In the genomic region with DNA sequence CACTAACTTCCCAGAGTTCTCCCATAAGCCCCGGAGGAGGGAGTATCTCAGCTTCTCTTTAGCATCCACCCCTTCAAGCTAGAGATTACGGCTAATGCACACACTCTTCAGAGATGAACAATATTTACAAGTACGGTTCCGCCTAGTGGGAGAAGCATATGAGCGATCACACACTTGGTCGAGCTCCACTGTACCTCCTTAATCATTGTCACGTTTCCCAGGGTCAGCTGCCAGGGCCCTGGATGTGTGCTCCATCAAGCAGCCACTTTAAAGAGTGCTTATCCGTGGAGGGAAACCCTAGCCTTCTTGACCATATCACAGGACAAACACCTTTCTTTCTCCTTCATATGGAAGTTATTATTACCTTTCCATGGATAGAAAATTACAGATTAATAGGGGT, we compare ENCODE assay signal across 20 mouse cellular contexts.
DNase-seq lines count a peak whose midpoint lies in the region; ATAC-seq and TF ChIP-seq lines count a peak whose summit lies in the region.
"Had no signal": no experiment of that assay in that cellular context is flagged by ENCODE, and none has a peak within 500 bp of the region (broad histone marks: within the 10 kb centered on the region; RNA-seq: fewer than 3 reads in every experiment).

No protein-coding gene starts in this region.

- no peak overlapping the region for H3K27ac ChIP-seq in midbrain, postnatal 0 days (ENCODE audit: low read depth, low read length)
- H3K27ac ChIP-seq in midbrain, embryonic 13.5 days, result no peak overlapping the region
- no peak overlapping the region for H3K27ac ChIP-seq in embryonic facial prominence, embryonic 11.5 days (replicated peaks; ENCODE audit: low read depth, low read length)
- peak overlapping the region; percentile 81 for H3K27ac ChIP-seq in limb, embryonic 10.5 days
- no peak overlapping the region for H3K27ac ChIP-seq in heart, adult 2 months
- H3K27ac ChIP-seq: hindbrain, embryonic 15.5 days; liver, embryonic 14.5 days; neural tube, embryonic 13.5 days; stomach, embryonic 15.5 days had no signal

- TF ChIP-seq EP300 in heart, adult 2 months (IDR thresholded peaks at IDR 0.05; ENCODE audit: insufficient read depth, low read depth, low read length), result no peak

- 85% methylated on average over 8 of the region's 8 CpGs for WGBS in midbrain, postnatal 0 days
- 79% methylated on average over 8 of the region's 8 CpGs for WGBS in midbrain, embryonic 13.5 days
- WGBS in embryonic facial prominence, embryonic 11.5 days, result 43% methylated on average over 8 of the region's 8 CpGs
- WGBS in limb, embryonic 10.5 days, result 21% methylated on average over 8 of the region's 8 CpGs
- WGBS in heart, adult 2 months, result 77% methylated on average over 8 of the region's 8 CpGs

- ATAC-seq in midbrain, postnatal 0 days (ENCODE audit: low FRiP score), result no peak
- ATAC-seq in midbrain, embryonic 13.5 days, result no peak
- ATAC-seq in embryonic facial prominence, embryonic 11.5 days (replicated peaks; ENCODE audit: insufficient number of reproducible peaks, low FRiP score, low TSS enrichment, low read depth), result 0 out of 2 replicates have a peak, but pooled peaks have one; percentile 46
- ATAC-seq: forebrain, postnatal 0 days; intestine, postnatal 0 days had no signal

- H3K27me3 ChIP-seq in midbrain, postnatal 0 days (ENCODE audit: insufficient read depth, low read length), result no peaks in the 10 kb centered on the region
- no peaks in the 10 kb centered on the region for H3K27me3 ChIP-seq in midbrain, embryonic 13.5 days
- H3K27me3 ChIP-seq in embryonic facial prominence, embryonic 11.5 days (ENCODE audit: control insufficient read depth, insufficient read depth, low read length), result no peaks in the 10 kb centered on the region
- no peaks in the 10 kb centered on the region for H3K27me3 ChIP-seq in limb, embryonic 10.5 days (ENCODE audit: low read depth, poor library complexity, severe bottlenecking)
- no peaks in the 10 kb centered on the region for H3K27me3 ChIP-seq in heart, adult 2 months (ENCODE audit: control insufficient read depth, insufficient read depth, low read length)
- H3K27me3 ChIP-seq: hindbrain, embryonic 15.5 days; stomach, embryonic 15.5 days had no signal

- no peaks in the 10 kb centered on the region for H3K9me3 ChIP-seq in midbrain, postnatal 0 days (ENCODE audit: low read length)
- no peaks in the 10 kb centered on the region for H3K9me3 ChIP-seq in midbrain, embryonic 13.5 days
- H3K9me3 ChIP-seq in embryonic facial prominence, embryonic 11.5 days (replicated peaks; ENCODE audit: control insufficient read depth, low read length), result no peaks in the 10 kb centered on the region
- no peaks in the 10 kb centered on the region for H3K9me3 ChIP-seq in limb, embryonic 10.5 days (replicated peaks)
- H3K9me3 ChIP-seq: heart, embryonic 12.5 days; hindbrain, embryonic 15.5 days; neural tube, embryonic 13.5 days; stomach, embryonic 15.5 days had no signal

- no peak overlapping the region for H3K4me2 ChIP-seq in midbrain, postnatal 0 days (ENCODE audit: low read depth, low read length, poor library complexity, severe bottlenecking)
- no peak overlapping the region for H3K4me2 ChIP-seq in midbrain, embryonic 13.5 days (replicated peaks)
- H3K4me2 ChIP-seq in embryonic facial prominence, embryonic 11.5 days (ENCODE audit: low read depth, low read length), result no peak overlapping the region
- H3K4me2 ChIP-seq: hindbrain, embryonic 15.5 days; midbrain, embryonic 11.5 days; stomach, embryonic 15.5 days had no signal

- no peak overlapping the region for H3K4me3 ChIP-seq in midbrain, postnatal 0 days (ENCODE audit: low read depth, low read length)
- H3K4me3 ChIP-seq in midbrain, embryonic 13.5 days (replicated peaks), result no peak overlapping the region
- no peak overlapping the region for H3K4me3 ChIP-seq in embryonic facial prominence, embryonic 11.5 days (ENCODE audit: low read depth, low read length)
- peak overlapping the region; percentile 39 for H3K4me3 ChIP-seq in limb, embryonic 10.5 days
- H3K4me3 ChIP-seq in heart, adult 2 months, result no peak overlapping the region
- H3K4me3 ChIP-seq: heart, embryonic 12.5 days; hindbrain, embryonic 15.5 days; neural tube, embryonic 13.5 days; stomach, embryonic 15.5 days had no signal

- H3K36me3 ChIP-seq in midbrain, postnatal 0 days (ENCODE audit: insufficient read depth, low read length), result no peaks in the 10 kb centered on the region
- H3K36me3 ChIP-seq in midbrain, embryonic 13.5 days, result no peaks in the 10 kb centered on the region
- H3K36me3 ChIP-seq in embryonic facial prominence, embryonic 11.5 days (replicated peaks; ENCODE audit: control insufficient read depth, insufficient read depth, low read depth, low read length), result no peaks in the 10 kb centered on the region
- H3K36me3 ChIP-seq in limb, embryonic 10.5 days, result no peaks in the 10 kb centered on the region
- H3K36me3 ChIP-seq in heart, adult 2 months (ENCODE audit: control insufficient read depth, insufficient read depth, low read length), result no peaks in the 10 kb centered on the region
- H3K36me3 ChIP-seq: heart, embryonic 12.5 days; hindbrain, embryonic 15.5 days; neural tube, embryonic 13.5 days; stomach, embryonic 15.5 days had no signal

- TF ChIP-seq POLR2A in heart, adult 2 months (IDR thresholded peaks at IDR 0.05; ENCODE audit: insufficient read depth, low read depth, low read length), result no peak

- no peak overlapping the region for H3K9ac ChIP-seq in midbrain, postnatal 0 days (replicated peaks; ENCODE audit: low read length, poor library complexity, severe bottlenecking)
- no peak overlapping the region for H3K9ac ChIP-seq in midbrain, embryonic 13.5 days (replicated peaks)
- no peak overlapping the region for H3K9ac ChIP-seq in embryonic facial prominence, embryonic 11.5 days (replicated peaks; ENCODE audit: low read length)
- no peak overlapping the region for H3K9ac ChIP-seq in heart, adult 2 months (ENCODE audit: low read depth, low read length)
- H3K9ac ChIP-seq: forebrain, postnatal 0 days; heart, embryonic 12.5 days; hindbrain, embryonic 15.5 days; liver, embryonic 14.5 days; stomach, embryonic 15.5 days had no signal

- H3K4me1 ChIP-seq in midbrain, postnatal 0 days (ENCODE audit: insufficient read depth, low read length), result no peaks in the 10 kb centered on the region
- peaks cover 6% of the 10 kb centered on the region; the same call in 1 of the 2 replicates for H3K4me1 ChIP-seq in midbrain, embryonic 13.5 days (replicated peaks)
- H3K4me1 ChIP-seq in embryonic facial prominence, embryonic 11.5 days (ENCODE audit: control insufficient read depth, insufficient read depth, low read length), result no peaks in the 10 kb centered on the region
- H3K4me1 ChIP-seq in limb, embryonic 10.5 days, result peaks cover 49% of the 10 kb centered on the region
- no peaks in the 10 kb centered on the region for H3K4me1 ChIP-seq in heart, adult 2 months (ENCODE audit: control insufficient read depth, insufficient read depth, low read length)
- H3K4me1 ChIP-seq: heart, embryonic 12.5 days had no signal

- peak; percentile 34 for DNase-seq in midbrain, postnatal 0 days (ENCODE audit: low spot score)
- peak; percentile 58 for DNase-seq in embryonic facial prominence, embryonic 11.5 days (ENCODE audit: low spot score)
- peak; percentile 61 for DNase-seq in limb, embryonic 10.5 days (ENCODE audit: low spot score)
- DNase-seq in heart, adult 2 months, result no peak
- no peak for DNase-seq in adrenal gland, adult 2 months
- no peak for DNase-seq in cerebellum, postnatal 14 days
- DNase-seq: adrenal gland, adult 8-10 months; cerebellum, adult 9-10 months; forebrain, postnatal 0 days; heart, postnatal 14 days; kidney, postnatal 14 days; thymus, adult 18-20 months had no signal

- no peak for TF ChIP-seq CTCF in midbrain, postnatal 0 days (IDR thresholded peaks at IDR 0.05)
- no peak for TF ChIP-seq CTCF in heart, adult 2 months (IDR thresholded peaks at IDR 0.05)

- no peaks in the 10 kb centered on the region for H3K79me2 ChIP-seq in heart, adult 2 months (replicated peaks; ENCODE audit: control insufficient read depth, insufficient read depth, low read length)

- intact Hi-C loops in heart, adult 2 months (cut with DNase I), result no loop called here

Comparison
In these comparisons a context has a peak if more than half of its experiments do, and no peak if none do; other contexts are left out.
1. DNase-seq: peak in midbrain, postnatal 0 days (single experiment), embryonic facial prominence, embryonic 11.5 days (single experiment) and limb, embryonic 10.5 days (single experiment); none in heart, adult 2 months (0 of 2), adrenal gland, adult 2 months (single experiment) and cerebellum, postnatal 14 days (0 of 2).